Mouse (Mus musculus) spleen, adult 2 months (tissue): ENCODE results near the gene Bend4.

Experiments
- CTCF ChIP-seq: fragments of 200-500 bp; IDR thresholded peaks from 2 replicates; pipeline ENCODE4 v1.5.1; 2011; ENCODE audit warnings: mild to moderate bottlenecking, inconsistent platforms; ENCODE audit not compliant: insufficient read depth, insufficient read length, insufficient replicate concordance; ENCODE audit errors: extremely low read depth
- POLR2A ChIP-seq: fragments of 200-500 bp; IDR thresholded peaks from 2 replicates; pipeline ENCODE4 v1.6.1; 2011; ENCODE audit warnings: low read depth, low read length, inconsistent platforms

- TF ChIP-seq CTCF (no peak), POLR2A (no peak)
These were observed 34.2 kb upstream of the Bend4 start for GRCm38 (mm10) chr5:67462331-67462730.
